Mouse (Mus musculus) layer of hippocampus, adult 2 months (tissue): ENCODE measurements at regions not wholly inside any gene's neighbourhood (a gene's known extent, or its start where the extent isn't known, plus 50 kb on each side); places are given as distances from the start of the nearest gene placed in this dataset.

Experiments
- DNase-seq, 2 experiments: peaks; one replicate each; pipeline ENCODE4 v3.0.0; 2022; ENCODE audit warnings: low spot score in 2 of 2
- H3K27ac ChIP-seq: fragments of 200-600 bp; 2 replicates; pipeline ENCODE4 v1.8.1; 2022
- H3K4me3 ChIP-seq: fragments of 200-600 bp; 2 replicates; pipeline ENCODE4 v1.8.1; 2022; ENCODE audit warnings: mild to moderate bottlenecking
- CTCF ChIP-seq: fragments of 200-600 bp; conservative IDR thresholded peaks from 2 replicates; pipeline ENCODE4 v1.8.1; 2022; ENCODE audit warnings: antibody characterized with exemption, mild to moderate bottlenecking, moderate library complexity

GRCm38 (mm10) chr12:49836282-49837070, 451.5 kb downstream of the Gm43517 start:
- DNase-seq: peak in 1 of 2 experiments; percentile 17
- H3K4me3 ChIP-seq: no peak overlapping the region
- peak overlapping the region; percentile 19; the same call in 1 of the 2 replicates for H3K27ac ChIP-seq
- TF ChIP-seq CTCF: 0 out of 2 replicates have a peak, but pooled peaks have one; percentile 6

- no peak for TF ChIP-seq CTCF
- Histone ChIP-seq H3K4me3 (no peak overlapping the region), H3K27ac (0 out of 2 replicates have a peak overlapping the region, but pooled peaks have one; percentile 65)
- no peak for DNase-seq
These were observed 500.5 kb downstream of the Gm43517 start for GRCm38 (mm10) chr12:49885507-49885906.

GRCm38 (mm10) chr12:49887246-49887645, 502.3 kb downstream of the Gm43517 start:
- DNase-seq: peak; percentile 11 to 63
- Histone ChIP-seq H3K4me3 (no peak overlapping the region), H3K27ac (peak overlapping the region; percentile 65)
- TF ChIP-seq CTCF: no peak

- Histone ChIP-seq H3K27ac (no peak overlapping the region), H3K4me3 (no peak overlapping the region)
- DNase-seq: no peak
- no peak for TF ChIP-seq CTCF
These were observed 512.8 kb downstream of the Gm43517 start for GRCm38 (mm10) chr12:49897768-49898167.

- peak overlapping the region; percentile 74 for H3K27ac ChIP-seq
- DNase-seq: peak; percentile 25 to 33
- no peak overlapping the region for H3K4me3 ChIP-seq
- TF ChIP-seq CTCF: no peak
These were observed 530.7 kb downstream of the Gm43517 start for GRCm38 (mm10) chr12:49915691-49916090.

GRCm38 (mm10) chr12:49921608-49922007, 536.6 kb downstream of the Gm43517 start:
- Histone ChIP-seq H3K27ac (no peak overlapping the region), H3K4me3 (no peak overlapping the region)
- DNase-seq: no peak
- TF ChIP-seq CTCF: no peak

DNA sequence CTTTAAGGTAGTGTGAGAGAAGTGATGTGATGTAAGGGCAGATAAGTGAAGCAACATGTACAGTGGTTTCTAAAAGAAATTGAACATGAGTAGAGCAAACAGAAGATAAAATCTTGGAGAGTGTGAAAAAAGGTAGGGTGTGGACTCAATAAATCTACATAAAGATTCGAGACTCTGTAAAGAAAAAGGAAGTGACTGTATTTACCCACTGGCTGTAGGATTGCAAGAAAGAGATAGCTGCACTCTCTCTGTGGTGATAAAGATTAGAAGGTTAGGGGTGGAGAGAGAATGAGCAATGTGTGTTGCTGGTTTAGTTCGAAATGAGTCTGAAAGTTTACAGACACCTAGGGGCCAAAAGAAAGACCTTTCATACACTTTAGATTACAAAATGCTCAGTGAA, 555.8 kb downstream of the Gm43517 start:
- no peak for TF ChIP-seq CTCF
- Histone ChIP-seq H3K27ac (no peak overlapping the region), H3K4me3 (no peak overlapping the region)
- no peak for DNase-seq

DNA sequence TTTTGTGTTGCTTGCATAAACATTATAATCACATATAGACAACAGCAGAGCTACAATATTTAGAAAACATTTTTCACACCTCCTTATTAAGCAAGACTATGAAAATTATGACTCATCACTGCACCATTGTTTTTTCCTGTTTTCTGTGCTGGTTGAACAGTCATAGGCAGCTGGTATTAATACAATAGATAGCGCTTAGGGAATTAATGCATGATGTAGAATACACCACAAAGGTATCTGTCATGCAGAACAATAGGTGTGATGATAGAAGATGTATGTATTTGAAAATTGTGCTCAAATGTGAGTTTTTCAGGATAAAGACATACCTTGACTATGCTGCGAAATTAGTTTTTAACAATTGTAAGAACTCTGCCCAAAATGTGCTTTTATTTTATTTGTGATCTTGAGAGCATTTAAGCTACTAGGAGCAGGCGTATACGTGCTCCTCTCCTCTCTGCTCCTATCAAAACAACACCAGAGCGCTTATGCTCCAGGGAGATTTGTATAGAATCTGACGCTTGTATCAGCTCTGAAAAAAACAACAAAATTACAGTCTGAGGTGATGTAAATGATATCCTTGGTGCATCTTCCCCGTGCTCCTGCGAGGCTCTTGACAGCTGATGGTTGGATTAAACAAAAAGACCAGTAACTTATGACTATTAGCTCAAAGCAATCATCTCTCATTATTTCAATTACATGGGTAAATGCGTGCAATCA, 560.1 kb downstream of the Gm43517 start:
- H3K4me3 ChIP-seq: no peak overlapping the region
- peak overlapping the region; percentile 93 for H3K27ac ChIP-seq
- no peak for TF ChIP-seq CTCF
- DNase-seq: no peak

DNA sequence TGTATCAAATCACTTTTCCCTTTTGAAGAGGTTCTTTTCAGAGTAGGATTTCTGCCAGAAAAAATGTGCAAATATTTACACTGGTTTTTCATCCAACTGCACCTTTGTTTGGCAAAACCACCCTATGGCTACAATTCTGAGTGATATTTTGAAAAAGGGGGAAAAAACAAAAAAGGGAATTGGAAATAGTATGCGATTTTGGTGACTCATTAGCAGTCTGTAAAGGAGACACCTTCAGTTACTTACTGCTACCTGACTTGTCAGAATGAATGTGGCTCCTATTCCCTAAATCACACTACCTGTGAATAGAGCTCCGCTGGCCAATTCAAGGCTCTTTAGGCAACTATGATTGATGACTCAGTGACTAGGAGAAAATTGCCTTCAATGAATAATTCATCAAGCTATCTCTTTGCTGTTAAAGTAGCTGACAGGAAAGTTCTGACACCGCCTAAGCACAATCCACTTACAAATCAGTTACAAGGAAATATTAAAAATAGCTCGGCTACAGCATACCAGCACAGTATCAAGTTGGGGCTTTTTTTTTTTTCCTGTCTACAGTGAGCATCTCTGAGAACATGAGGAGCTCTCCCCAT, 560.8 kb downstream of the Gm43517 start:
- TF ChIP-seq CTCF: no peak
- Histone ChIP-seq H3K4me3 (no peak overlapping the region; the same call in 1 of the 2 replicates), H3K27ac (peak overlapping the region; percentile 93)
- DNase-seq: no peak

DNA sequence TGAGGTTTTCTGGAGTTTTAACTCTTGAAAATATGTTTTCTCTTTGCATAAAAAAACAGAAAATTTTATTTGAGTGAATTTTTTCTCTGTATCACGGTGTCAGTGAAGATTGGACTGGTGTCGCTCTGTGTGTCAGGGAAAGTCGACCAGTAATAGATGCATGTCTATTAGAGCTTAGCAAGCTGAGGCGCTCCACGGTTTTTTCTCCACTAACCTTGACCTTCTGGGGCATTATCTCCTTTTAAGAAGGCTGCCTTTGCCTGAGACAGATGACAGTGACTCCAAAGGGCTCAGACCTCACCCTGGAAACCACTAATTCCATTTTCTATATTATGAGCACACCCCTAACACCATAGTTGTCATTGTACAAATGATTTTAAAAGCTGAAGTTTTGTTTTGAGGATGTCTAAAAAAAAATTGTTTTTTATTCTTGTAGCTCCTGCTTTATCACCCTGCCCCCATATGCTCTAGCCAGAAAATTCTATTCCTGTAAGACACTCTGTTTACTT, 561.8 kb downstream of the Gm43517 start:
- peak overlapping the region; percentile 93 for H3K27ac ChIP-seq
- no peak overlapping the region for H3K4me3 ChIP-seq
- DNase-seq: no peak
- TF ChIP-seq CTCF: no peak

DNA sequence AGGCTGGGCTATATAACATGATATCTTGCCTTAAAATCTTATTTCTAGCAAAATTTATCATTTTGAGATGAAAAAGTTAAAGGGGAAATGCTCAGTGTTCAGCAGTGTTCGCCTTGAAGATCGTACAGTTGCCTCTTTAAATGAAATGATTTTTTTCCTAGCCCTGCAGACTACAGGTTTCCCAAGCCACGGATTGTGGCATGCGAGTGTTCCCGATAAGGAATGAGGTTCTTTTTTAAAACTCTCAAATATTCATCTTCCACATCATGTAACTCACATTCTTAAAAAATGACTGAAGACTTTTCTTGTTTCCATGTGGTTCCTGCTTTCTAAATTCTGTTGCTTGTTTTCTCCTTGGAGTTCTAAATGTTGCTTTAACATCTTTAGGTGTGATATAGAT, 566.0 kb downstream of the Gm43517 start:
- TF ChIP-seq CTCF: no peak
- no peak overlapping the region for H3K4me3 ChIP-seq
- peak overlapping the region; percentile 93 for H3K27ac ChIP-seq
- no peak for DNase-seq

DNA sequence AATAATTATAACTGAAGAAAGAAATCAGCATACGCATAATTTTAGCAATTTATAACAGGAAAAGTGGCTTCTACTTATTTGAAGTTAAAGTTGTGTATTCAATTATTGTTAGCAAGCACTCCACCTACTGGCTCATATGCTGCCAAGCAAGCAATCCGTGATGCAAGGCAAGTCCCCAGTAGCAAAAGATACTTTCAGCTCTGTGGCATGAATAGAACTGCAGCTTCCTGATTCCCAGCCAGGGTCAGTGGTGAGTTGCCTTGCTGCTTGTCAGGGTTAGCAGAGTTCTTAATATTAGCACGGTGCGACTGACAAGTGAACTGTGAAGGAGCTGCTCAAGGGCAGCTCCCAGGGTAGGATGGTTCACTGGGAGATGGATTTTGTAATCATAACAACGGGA, 566.8 kb downstream of the Gm43517 start:
- peak overlapping the region; percentile 93 for H3K27ac ChIP-seq
- peak; percentile 62 to 81 for DNase-seq
- TF ChIP-seq CTCF: peak; percentile 90
- no peak overlapping the region for H3K4me3 ChIP-seq

DNA sequence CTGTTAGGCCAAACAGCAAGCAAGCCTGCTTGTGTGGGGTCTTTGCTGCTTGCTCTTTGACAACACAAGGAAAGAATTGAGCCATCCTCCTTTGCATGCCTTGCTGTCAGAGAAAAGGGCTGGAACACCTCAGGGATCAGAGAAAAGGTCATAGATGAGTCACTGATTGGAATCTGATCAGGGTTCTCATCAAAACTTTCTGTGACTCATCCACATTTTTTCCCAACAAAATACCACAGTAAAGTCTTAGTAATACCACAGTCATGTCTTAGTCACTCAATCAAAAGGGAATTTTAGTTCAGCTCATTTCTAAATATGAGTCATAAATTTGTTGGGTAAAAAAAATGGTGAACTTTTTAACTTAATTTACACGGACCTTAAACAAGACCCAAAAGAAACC, 583.1 kb downstream of the Gm43517 start:
- TF ChIP-seq CTCF: no peak
- Histone ChIP-seq H3K4me3 (no peak overlapping the region), H3K27ac (0 out of 2 replicates have a peak overlapping the region, but pooled peaks have one; percentile 29)
- no peak for DNase-seq
